Mouse (Mus musculus): ENCODE data around the gene Klf4. TPM values are rescaled to one million over a fixed set of nuclear protein-coding genes. Genes with fewer than 3 reads are reported as not detected.

The Klf4 gene
- 4.0 and 4.2 TPM in 2 replicates for polyA plus RNA-seq (2014; fragmentation: Nextera tagmentation; extraction: Ambion mirVana)

GRCm38 (mm10) chr4:55532407-55533195 is at the start of gene Klf4:
Gene Klf4 (minus strand): TSS chr4:55532466.
- peaks cover 9 to 10% of the 10 kb centered on the region in 2 experiments; a peak in 1 of 4 replicates for H3K4me1 ChIP-seq (ENCODE audit: control insufficient read depth in 2 of 2, insufficient read depth in 2 of 2, low read length in 2 of 2)
- no peaks in the 10 kb centered on the region for H3K9me3 ChIP-seq (ENCODE audit: control insufficient read depth, low read length)
- peak within 1 kb of the TSS; percentile 83 for H3K9ac ChIP-seq (ENCODE audit: low read length)
- under 1% methylated on average over 65 of the region's 99 CpGs for WGBS
- peak; percentile 86 for ATAC-seq (ENCODE audit: insufficient number of reproducible peaks, insufficient read depth, low FRiP score, low read depth)
- H3K27ac ChIP-seq (replicated peaks in 1 of 2; ENCODE audit: control insufficient read depth in 1 of 2, insufficient read depth in 1 of 2, low read depth in 2 of 2, low read length in 2 of 2) = peak within 1 kb of the TSS; percentile 68 to 94
- H3K36me3 ChIP-seq (ENCODE audit: control insufficient read depth, insufficient read depth, low read length) = 0 out of 2 replicates have a peak, but pooled peaks cover 4% of the 10 kb centered on the region
- peak within 1 kb of the TSS; percentile 54 to 69 for H3K4me3 ChIP-seq (ENCODE audit: control insufficient read depth in 1 of 2, insufficient read depth in 1 of 2, low read depth in 1 of 2, low read length in 2 of 2)
- H3K4me2 ChIP-seq (ENCODE audit: low read length) = peak within 1 kb of the TSS; percentile 81
- no peaks in the 10 kb centered on the region for H3K27me3 ChIP-seq (ENCODE audit: control insufficient read depth, insufficient read depth, low read length)

- WGBS = 84% methylated on average over 2 of the region's 2 CpGs
- no peak overlapping the region for H3K27ac ChIP-seq (replicated peaks in 1 of 2; ENCODE audit: control insufficient read depth in 1 of 2, insufficient read depth in 1 of 2, low read depth in 2 of 2, low read length in 2 of 2)
- H3K4me1 ChIP-seq (ENCODE audit: control insufficient read depth in 2 of 2, insufficient read depth in 2 of 2, low read length in 2 of 2) = no peaks in the 10 kb centered on the region
- H3K4me2 ChIP-seq (ENCODE audit: low read length) = no peak overlapping the region
- H3K9me3 ChIP-seq (ENCODE audit: control insufficient read depth, low read length) = no peaks in the 10 kb centered on the region
- H3K9ac ChIP-seq (ENCODE audit: low read length) = no peak overlapping the region
- no peak overlapping the region for H3K4me3 ChIP-seq (ENCODE audit: control insufficient read depth in 1 of 2, insufficient read depth in 1 of 2, low read depth in 1 of 2, low read length in 2 of 2)
- no peaks in the 10 kb centered on the region for H3K27me3 ChIP-seq (ENCODE audit: control insufficient read depth, insufficient read depth, low read length)
- ATAC-seq (ENCODE audit: insufficient number of reproducible peaks, insufficient read depth, low FRiP score, low read depth) = no peak
- H3K36me3 ChIP-seq (ENCODE audit: control insufficient read depth, insufficient read depth, low read length) = no peaks in the 10 kb centered on the region
Measured at GRCm38 (mm10) chr4:55571432-55571831, 39.2 kb upstream of the Klf4 start.

GRCm38 (mm10) chr4:55567986-55568385 is 35.7 kb upstream of the Klf4 start:
- Histone ChIP-seq H3K27me3 (ENCODE audit: control insufficient read depth, insufficient read depth, low read length) (no peaks in the 10 kb centered on the region), H3K4me3 (ENCODE audit: control insufficient read depth in 1 of 2, insufficient read depth in 1 of 2, low read depth in 1 of 2, low read length in 2 of 2) (no peak overlapping the region), H3K36me3 (ENCODE audit: control insufficient read depth, insufficient read depth, low read length) (no peaks in the 10 kb centered on the region), H3K4me2 (ENCODE audit: low read length) (no peak overlapping the region), H3K27ac (replicated peaks in 1 of 2; ENCODE audit: control insufficient read depth in 1 of 2, insufficient read depth in 1 of 2, low read depth in 2 of 2, low read length in 2 of 2) (no peak overlapping the region), H3K9me3 (ENCODE audit: control insufficient read depth, low read length) (no peaks in the 10 kb centered on the region), H3K4me1 (ENCODE audit: control insufficient read depth in 2 of 2, insufficient read depth in 2 of 2, low read length in 2 of 2) (no peaks in the 10 kb centered on the region), H3K9ac (ENCODE audit: low read length) (no peak overlapping the region)
- 72% methylated on average over 9 of the region's 9 CpGs for WGBS
- no peak for ATAC-seq (ENCODE audit: insufficient number of reproducible peaks, insufficient read depth, low FRiP score, low read depth)

GRCm38 (mm10) chr4:55567575-55567974 is 35.3 kb upstream of the Klf4 start:
- no peaks in the 10 kb centered on the region for H3K27me3 ChIP-seq (ENCODE audit: control insufficient read depth, insufficient read depth, low read length)
- no peak overlapping the region for H3K27ac ChIP-seq (replicated peaks in 1 of 2; ENCODE audit: control insufficient read depth in 1 of 2, insufficient read depth in 1 of 2, low read depth in 2 of 2, low read length in 2 of 2)
- no peak overlapping the region for H3K4me3 ChIP-seq (ENCODE audit: control insufficient read depth in 1 of 2, insufficient read depth in 1 of 2, low read depth in 1 of 2, low read length in 2 of 2)
- ATAC-seq (ENCODE audit: insufficient number of reproducible peaks, insufficient read depth, low FRiP score, low read depth) = no peak
- H3K4me2 ChIP-seq (ENCODE audit: low read length) = no peak overlapping the region
- H3K9ac ChIP-seq (ENCODE audit: low read length) = no peak overlapping the region
- H3K9me3 ChIP-seq (ENCODE audit: control insufficient read depth, low read length) = no peaks in the 10 kb centered on the region
- 77% methylated on average over 5 of the region's 5 CpGs for WGBS
- H3K36me3 ChIP-seq (ENCODE audit: control insufficient read depth, insufficient read depth, low read length) = no peaks in the 10 kb centered on the region
- H3K4me1 ChIP-seq (ENCODE audit: control insufficient read depth in 2 of 2, insufficient read depth in 2 of 2, low read length in 2 of 2) = no peaks in the 10 kb centered on the region

GRCm38 (mm10) chr4:55564317-55564716 is 32.1 kb upstream of the Klf4 start:
- 94% methylated on average over 2 of the region's 2 CpGs for WGBS

GRCm38 (mm10) chr4:55563050-55563449 is 30.8 kb upstream of the Klf4 start:
- 58% methylated on average over 8 of the region's 8 CpGs for WGBS
- no peak overlapping the region for H3K4me2 ChIP-seq (ENCODE audit: low read length)
- no peaks in the 10 kb centered on the region for H3K36me3 ChIP-seq (ENCODE audit: control insufficient read depth, insufficient read depth, low read length)

More at GRCm38 (mm10) chr4:55564317-55564716, 32.1 kb upstream of the Klf4 start:
- Histone ChIP-seq H3K4me3 (ENCODE audit: control insufficient read depth in 1 of 2, insufficient read depth in 1 of 2, low read depth in 1 of 2, low read length in 2 of 2) (no peak overlapping the region), H3K4me2 (ENCODE audit: low read length) (no peak overlapping the region), H3K27me3 (ENCODE audit: control insufficient read depth, insufficient read depth, low read length) (no peaks in the 10 kb centered on the region), H3K27ac (replicated peaks in 1 of 2; ENCODE audit: control insufficient read depth in 1 of 2, insufficient read depth in 1 of 2, low read depth in 2 of 2, low read length in 2 of 2) (no peak overlapping the region), H3K4me1 (ENCODE audit: control insufficient read depth in 2 of 2, insufficient read depth in 2 of 2, low read length in 2 of 2) (no peaks in the 10 kb centered on the region), H3K36me3 (ENCODE audit: control insufficient read depth, insufficient read depth, low read length) (no peaks in the 10 kb centered on the region), H3K9me3 (ENCODE audit: control insufficient read depth, low read length) (no peaks in the 10 kb centered on the region), H3K9ac (ENCODE audit: low read length) (no peak overlapping the region)
- no peak for ATAC-seq (ENCODE audit: insufficient number of reproducible peaks, insufficient read depth, low FRiP score, low read depth)

GRCm38 (mm10) chr4:55562062-55562461 is 29.8 kb upstream of the Klf4 start:
- Histone ChIP-seq H3K4me2 (ENCODE audit: low read length) (no peak overlapping the region), H3K9me3 (ENCODE audit: control insufficient read depth, low read length) (no peaks in the 10 kb centered on the region), H3K27ac (replicated peaks in 1 of 2; ENCODE audit: control insufficient read depth in 1 of 2, insufficient read depth in 1 of 2, low read depth in 2 of 2, low read length in 2 of 2) (no peak overlapping the region), H3K9ac (ENCODE audit: low read length) (no peak overlapping the region), H3K36me3 (ENCODE audit: control insufficient read depth, insufficient read depth, low read length) (no peaks in the 10 kb centered on the region), H3K4me1 (ENCODE audit: control insufficient read depth in 2 of 2, insufficient read depth in 2 of 2, low read length in 2 of 2) (no peaks in the 10 kb centered on the region), H3K27me3 (ENCODE audit: control insufficient read depth, insufficient read depth, low read length) (no peaks in the 10 kb centered on the region), H3K4me3 (ENCODE audit: control insufficient read depth in 1 of 2, insufficient read depth in 1 of 2, low read depth in 1 of 2, low read length in 2 of 2) (no peak overlapping the region)
- no peak for ATAC-seq (ENCODE audit: insufficient number of reproducible peaks, insufficient read depth, low FRiP score, low read depth)
- 83% methylated on average over 3 of the region's 3 CpGs for WGBS

More at GRCm38 (mm10) chr4:55563050-55563449, 30.8 kb upstream of the Klf4 start:
- Histone ChIP-seq H3K9me3 (ENCODE audit: control insufficient read depth, low read length) (no peaks in the 10 kb centered on the region), H3K27me3 (ENCODE audit: control insufficient read depth, insufficient read depth, low read length) (no peaks in the 10 kb centered on the region), H3K27ac (replicated peaks in 1 of 2; ENCODE audit: control insufficient read depth in 1 of 2, insufficient read depth in 1 of 2, low read depth in 2 of 2, low read length in 2 of 2) (no peak overlapping the region), H3K4me1 (ENCODE audit: control insufficient read depth in 2 of 2, insufficient read depth in 2 of 2, low read length in 2 of 2) (no peaks in the 10 kb centered on the region), H3K4me3 (ENCODE audit: control insufficient read depth in 1 of 2, insufficient read depth in 1 of 2, low read depth in 1 of 2, low read length in 2 of 2) (no peak overlapping the region), H3K9ac (ENCODE audit: low read length) (no peak overlapping the region)
- ATAC-seq (ENCODE audit: insufficient number of reproducible peaks, insufficient read depth, low FRiP score, low read depth) = no peak
